In genomic region chr12:73764649-73765525, GRCm38 (mm10) we compare ENCODE assay signal across 10 mouse cellular contexts.
DNase-seq lines count a peak whose midpoint lies in the region; ATAC-seq and TF ChIP-seq lines count a peak whose summit lies in the region.
"Had no signal": no experiment of that assay in that cellular context is flagged by ENCODE, and none has a peak within 500 bp of the region (broad histone marks: within the 10 kb centered on the region; RNA-seq: fewer than 3 reads in every experiment).

No protein-coding gene starts in this region.

- intact Hi-C loops in heart, adult 2 months (cut with DNase I): loop anchor here (2.0 to 5.0 kb wide), 2 partner anchors 42 to 53 kb away; no protein-coding TSS in a partner anchor

- H3K27me3 ChIP-seq in kidney, embryonic 16.5 days (ENCODE audit: insufficient read depth, low read length): no peaks in the 10 kb centered on the region
- H3K27me3 ChIP-seq in embryonic facial prominence, embryonic 10.5 days (replicated peaks; ENCODE audit: low read depth, poor library complexity, severe bottlenecking): no peaks in the 10 kb centered on the region
- no peaks in the 10 kb centered on the region for H3K27me3 ChIP-seq in heart, adult 2 months (ENCODE audit: control insufficient read depth, insufficient read depth, low read length)
- H3K27me3 ChIP-seq: limb, embryonic 15.5 days had no signal

- H3K36me3 ChIP-seq in kidney, embryonic 16.5 days (ENCODE audit: insufficient read depth, low read length): no peaks in the 10 kb centered on the region
- H3K36me3 ChIP-seq in embryonic facial prominence, embryonic 10.5 days (replicated peaks): no peaks in the 10 kb centered on the region
- peaks cover 4% of the 10 kb centered on the region; the same call in 1 of the 2 replicates for H3K36me3 ChIP-seq in heart, adult 2 months (ENCODE audit: control insufficient read depth, insufficient read depth, low read length)
- H3K36me3 ChIP-seq: limb, embryonic 15.5 days had no signal

- no peak overlapping the region for H3K4me3 ChIP-seq in kidney, embryonic 16.5 days (ENCODE audit: low read length)
- H3K4me3 ChIP-seq in embryonic facial prominence, embryonic 10.5 days: no peak overlapping the region
- H3K4me3 ChIP-seq in heart, adult 2 months: no peak overlapping the region
- H3K4me3 ChIP-seq: limb, embryonic 15.5 days had no signal

- no peak for TF ChIP-seq CTCF in heart, adult 2 months (IDR thresholded peaks at IDR 0.05)

- H3K9ac ChIP-seq in kidney, embryonic 16.5 days (replicated peaks; ENCODE audit: low read length): no peak overlapping the region
- H3K9ac ChIP-seq in heart, adult 2 months (ENCODE audit: low read depth, low read length): no peak overlapping the region
- H3K9ac ChIP-seq: limb, embryonic 15.5 days had no signal

- no peak for TF ChIP-seq POLR2A in heart, adult 2 months (IDR thresholded peaks at IDR 0.05; ENCODE audit: insufficient read depth, low read depth, low read length)

- no peak for DNase-seq in kidney, postnatal 10 days
- DNase-seq in embryonic facial prominence, embryonic 10.5 days (ENCODE audit: low spot score): no peak
- peak; percentile 28 to 36 for DNase-seq in heart, adult 2 months
- DNase-seq in lung, postnatal 25 days (ENCODE audit: low spot score): peak; percentile 23
- no peak for DNase-seq in urinary bladder, postnatal 10 days (ENCODE audit: low spot score)
- no peak for DNase-seq in right cerebral cortex, adult 18-20 months
- DNase-seq: cerebellum, adult 9-11 months; thymus, postnatal 4 days had no signal

- 0 out of 2 replicates have a peak, but pooled peaks have one; percentile 47 for TF ChIP-seq EP300 in heart, adult 2 months (IDR thresholded peaks at IDR 0.05; ENCODE audit: insufficient read depth, low read depth, low read length)

- H3K79me2 ChIP-seq in heart, adult 2 months (replicated peaks; ENCODE audit: control insufficient read depth, insufficient read depth, low read length): no peaks in the 10 kb centered on the region

- no peaks in the 10 kb centered on the region for H3K9me3 ChIP-seq in kidney, embryonic 16.5 days (ENCODE audit: low read length)
- H3K9me3 ChIP-seq in embryonic facial prominence, embryonic 10.5 days: no peaks in the 10 kb centered on the region
- H3K9me3 ChIP-seq: limb, embryonic 15.5 days had no signal

- WGBS in kidney, embryonic 16.5 days: 53% methylated on average over 15 of the region's 15 CpGs
- WGBS in embryonic facial prominence, embryonic 10.5 days: 66% methylated on average over 15 of the region's 15 CpGs
- 25% methylated on average over 15 of the region's 15 CpGs for WGBS in heart, adult 2 months

- no peak for ATAC-seq in kidney, embryonic 16.5 days (ENCODE audit: low FRiP score, low TSS enrichment)

- H3K4me1 ChIP-seq in kidney, embryonic 16.5 days (ENCODE audit: insufficient read depth, low read length): peaks cover 5% of the 10 kb centered on the region; the same call in 1 of the 2 replicates
- peaks cover 13% of the 10 kb centered on the region for H3K4me1 ChIP-seq in embryonic facial prominence, embryonic 10.5 days
- H3K4me1 ChIP-seq in heart, adult 2 months (ENCODE audit: control insufficient read depth, insufficient read depth, low read length): peaks cover 23% of the 10 kb centered on the region

- peak overlapping the region; percentile 17; the same call in 1 of the 2 replicates for H3K27ac ChIP-seq in kidney, embryonic 16.5 days (ENCODE audit: low read length)
- H3K27ac ChIP-seq in embryonic facial prominence, embryonic 10.5 days (replicated peaks): 0 out of 2 replicates have a peak overlapping the region, but pooled peaks have one; percentile 8
- peak overlapping the region; percentile 69 for H3K27ac ChIP-seq in heart, adult 2 months
- H3K27ac ChIP-seq: limb, embryonic 15.5 days had no signal

- H3K4me2 ChIP-seq in kidney, embryonic 16.5 days (replicated peaks; ENCODE audit: low read depth, low read length): no peak overlapping the region
- H3K4me2 ChIP-seq: limb, embryonic 15.5 days had no signal

Comparison
In these comparisons a context has a peak if more than half of its experiments do, and no peak if none do; other contexts are left out.
1. H3K27ac ChIP-seq: peak in every context shown above with its lines; median percentile 69 in heart, adult 2 months; 17 in kidney, embryonic 16.5 days; 8 in embryonic facial prominence, embryonic 10.5 days.
2. DNase-seq: peak in heart, adult 2 months (2 of 2) and lung, postnatal 25 days (single experiment); none in kidney, postnatal 10 days (single experiment), embryonic facial prominence, embryonic 10.5 days (single experiment), urinary bladder, postnatal 10 days (single experiment) and right cerebral cortex, adult 18-20 months (single experiment).